Mouse (Mus musculus): ENCODE measurements around the gene Kcnh8.

GRCm38 (mm10) chr17:52603411-52603810 is 902 bp downstream of the Kcnh8 start:
- TF ChIP-seq POLR2A (IDR thresholded peaks at IDR 0.05; ENCODE audit: insufficient read depth, low read depth, low read length): no peak
- no peak for TF ChIP-seq CTCF (IDR thresholded peaks at IDR 0.05; ENCODE audit: insufficient read depth, low read depth, low read length)

Data from olfactory bulb, adult 2 months (tissue).